Mouse (Mus musculus) lung, adult 2 months (tissue): ENCODE measurements around the gene Aym1. TPM values are rescaled to one million over a fixed set of nuclear protein-coding genes. Genes with fewer than 3 reads are reported as not detected.
A peak's percentile ranks its signal among the peaks of the same experiment; 100 is the strongest.

Source experiments
- DNase-seq: peaks from one replicate; pipeline ENCODE4 v3.0.0; 2022
- H3K4me1 ChIP-seq: fragments of 200-500 bp; 2 replicates; pipeline ENCODE4 v1.6.1; 2011; ENCODE audit warnings: low read length; ENCODE audit not compliant: control insufficient read depth, insufficient read depth
- H3K4me3 ChIP-seq: fragments of 200-500 bp; replicated peaks from 2 replicates; pipeline ENCODE3; 2011; ENCODE audit warnings: low read depth, mild to moderate bottlenecking, control low read depth, low read length; ENCODE audit errors: extremely low read depth
- CTCF ChIP-seq: fragments of 200-500 bp; IDR thresholded peaks from 2 replicates; pipeline ENCODE4 v1.5.1; 2011; ENCODE audit warnings: mild to moderate bottlenecking, low read length, control low read depth; ENCODE audit not compliant: insufficient read depth
- POLR2A ChIP-seq: fragments of 200-500 bp; IDR thresholded peaks from 2 replicates; pipeline ENCODE4 v1.6.1; 2011; ENCODE audit warnings: low read depth, mild to moderate bottlenecking, control low read depth, low read length, borderline replicate concordance; ENCODE audit errors: extremely low read depth
- WGBS: fragments of 180-500 bp; shearing (Covaris S2); methylation state at CpG from one replicate; pipeline ENCODE4 v1.1.7; 2018; 5-methylcytosine and 5-hydroxymethylcytosine counted together
- polyA plus RNA-seq: library from polyadenylated mRNA; depleted of rRNA; stranded (reverse); fragments of >200 nt; gene quantifications from 2 replicates; pipeline ENCODE4 v1.2.3, GENCODE M21; 2012

Aym1 gene
- polyA plus RNA-seq, 1 experiment, result not detected

DNA sequence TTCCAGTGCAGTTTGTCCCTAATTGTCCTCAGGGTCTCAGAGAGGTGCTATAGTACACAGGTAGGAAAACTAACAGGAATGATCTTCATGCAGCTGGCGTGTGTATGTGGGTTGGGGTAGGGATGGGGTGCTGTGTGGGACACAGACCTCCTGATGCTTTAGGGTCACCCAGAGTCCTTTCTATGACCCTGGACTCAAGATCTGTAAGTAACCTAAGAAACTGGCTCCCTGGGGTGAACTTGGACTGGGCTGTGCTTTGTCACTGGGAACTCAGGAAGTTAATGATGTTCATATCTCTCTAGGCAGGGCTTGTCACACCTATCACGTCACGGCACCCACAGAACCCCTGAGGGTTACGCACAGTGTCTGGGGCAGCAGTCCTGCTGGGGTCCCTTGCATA, 15.4 kb downstream of the Aym1 start:
- no peak for DNase-seq
- Histone ChIP-seq H3K4me1 (no peaks in the 10 kb centered on the region), H3K4me3 (no peak overlapping the region)
- WGBS, result 60% methylated on average over 4 of the region's 4 CpGs
- no peak for TF ChIP-seq POLR2A
- no peak for TF ChIP-seq CTCF

DNA sequence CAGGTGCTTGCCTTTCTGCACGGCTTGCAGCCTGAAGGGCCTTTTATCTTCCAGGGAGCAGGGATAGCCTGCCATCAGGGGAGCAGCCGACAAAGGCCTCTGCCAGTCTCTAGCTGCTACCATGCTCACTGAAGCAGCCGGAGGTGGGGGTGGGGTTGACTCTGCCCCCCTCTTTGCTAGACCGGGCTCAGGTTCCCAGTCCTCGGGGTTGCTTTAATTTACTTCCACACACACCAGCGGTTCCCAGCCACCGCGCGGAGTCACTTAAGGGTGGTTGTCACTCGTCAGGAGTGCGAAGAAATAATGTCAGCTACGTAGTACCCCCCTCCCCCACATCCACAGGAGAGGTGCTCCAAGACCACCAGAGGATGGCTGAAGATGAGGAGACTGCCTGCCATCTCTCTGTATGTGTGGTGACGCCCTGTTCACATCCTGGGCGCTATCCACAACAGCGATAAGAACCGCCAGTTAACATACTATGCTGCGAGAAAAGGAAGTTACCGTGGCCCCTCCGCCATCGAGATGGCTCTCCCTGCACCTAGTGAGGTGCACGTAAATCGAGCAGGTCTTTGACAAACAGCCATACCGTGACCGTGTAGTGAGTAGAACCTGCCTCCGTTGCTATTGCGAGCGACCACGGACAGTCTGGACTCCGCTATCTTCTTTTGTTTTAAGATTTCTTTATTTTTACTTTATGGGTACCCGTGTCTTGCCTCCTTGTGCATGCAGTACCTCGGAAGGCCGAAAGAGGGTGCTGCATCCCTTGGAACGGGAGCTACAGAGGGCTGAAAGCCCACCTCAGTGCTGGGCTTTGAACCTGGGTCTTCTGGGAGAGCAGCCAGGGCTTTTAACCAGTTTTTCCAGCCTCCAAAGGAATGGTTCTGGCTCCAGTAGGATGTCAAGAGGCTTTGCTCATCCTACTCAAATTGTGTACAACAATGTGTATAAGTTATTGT, 16.2 kb downstream of the Aym1 start:
- TF ChIP-seq POLR2A (no peak), CTCF (peak; percentile 53)
- WGBS, result 5% methylated on average over 33 of the region's 33 CpGs
- Histone ChIP-seq H3K4me1 (no peaks in the 10 kb centered on the region), H3K4me3 (no peak overlapping the region)
- peak; percentile 7 for DNase-seq

DNA sequence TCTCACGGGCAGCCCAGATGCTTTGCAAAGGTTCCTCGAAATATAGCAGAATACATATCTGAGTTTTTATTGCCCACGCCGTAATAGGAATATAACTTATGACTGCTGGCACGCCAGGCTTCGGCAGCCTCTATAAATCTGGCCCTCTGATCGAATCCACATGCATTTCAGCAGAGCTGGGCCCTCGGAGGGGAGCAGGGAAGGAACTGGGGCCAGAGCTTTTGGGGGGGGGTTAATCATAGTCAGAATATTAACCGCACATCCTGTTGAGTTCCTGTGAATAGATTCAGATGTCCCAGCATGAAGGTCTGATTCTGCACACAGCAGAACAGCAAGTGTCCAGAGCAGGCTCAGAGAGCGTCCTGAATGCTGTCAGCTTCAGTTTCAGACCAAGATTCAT, 17.2 kb downstream of the Aym1 start:
- TF ChIP-seq POLR2A, result no peak
- no peak for TF ChIP-seq CTCF
- 76% methylated on average over 10 of the region's 10 CpGs for WGBS
- no peak for DNase-seq
- no peak overlapping the region for H3K4me3 ChIP-seq
- no peaks in the 10 kb centered on the region for H3K4me1 ChIP-seq

GRCm38 (mm10) chr5:113375783-113376182, 18.7 kb downstream of the Aym1 start:
- TF ChIP-seq CTCF (peak; percentile 4; the same call in 1 of the 2 replicates), POLR2A (no peak)
- DNase-seq, result peak; percentile 21
- 26% methylated on average over 3 of the region's 3 CpGs for WGBS

GRCm38 (mm10) chr5:113376292-113376691, 19.2 kb downstream of the Aym1 start:
- 68% methylated on average over 1 of the region's 1 CpGs for WGBS
- no peak for DNase-seq
- no peaks in the 10 kb centered on the region for H3K4me1 ChIP-seq
- H3K4me3 ChIP-seq, result no peak overlapping the region
- TF ChIP-seq POLR2A, result no peak
- TF ChIP-seq CTCF, result no peak

More at GRCm38 (mm10) chr5:113375783-113376182, 18.7 kb downstream of the Aym1 start:
- Histone ChIP-seq H3K4me1 (no peaks in the 10 kb centered on the region), H3K4me3 (no peak overlapping the region)

- 70% methylated on average over 5 of the region's 5 CpGs for WGBS
- Histone ChIP-seq H3K4me1 (no peaks in the 10 kb centered on the region), H3K4me3 (no peak overlapping the region)
- no peak for TF ChIP-seq CTCF
- no peak for DNase-seq
Observed at GRCm38 (mm10) chr5:113379416-113379815, 22.3 kb downstream of the Aym1 start.

GRCm38 (mm10) chr5:113380553-113380952, 23.5 kb downstream of the Aym1 start:
- WGBS, result 72% methylated on average over 8 of the region's 8 CpGs
- no peak for TF ChIP-seq CTCF
- TF ChIP-seq POLR2A, result no peak
- H3K4me1 ChIP-seq, result no peaks in the 10 kb centered on the region
- DNase-seq, result no peak
- no peak overlapping the region for H3K4me3 ChIP-seq

GRCm38 (mm10) chr5:113382580-113382979, 25.5 kb downstream of the Aym1 start:
- TF ChIP-seq CTCF (no peak), POLR2A (no peak)
- 58% methylated on average over 4 of the region's 4 CpGs for WGBS
- Histone ChIP-seq H3K4me1 (no peaks in the 10 kb centered on the region), H3K4me3 (no peak overlapping the region)
- no peak for DNase-seq

DNA sequence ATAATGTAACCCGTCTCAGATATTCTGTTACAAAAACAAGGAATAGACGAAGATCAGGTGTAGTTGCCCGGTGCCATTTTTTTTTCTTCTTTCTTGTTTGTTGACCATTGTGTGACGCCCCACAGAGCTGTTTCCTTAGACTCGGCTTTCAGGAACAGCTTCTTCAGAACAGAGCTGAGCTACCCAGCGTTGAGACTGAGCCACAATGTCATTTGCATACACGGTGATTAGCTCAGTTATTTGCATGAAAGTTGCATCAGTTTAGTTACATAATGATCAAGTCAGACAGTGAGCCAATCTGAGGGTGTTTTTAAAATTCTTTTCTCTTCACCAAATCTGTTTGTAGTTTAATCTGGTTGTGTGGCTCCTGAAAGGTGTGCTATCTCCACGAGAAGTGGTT, 36.7 kb downstream of the Aym1 start:
- DNase-seq, result no peak
- Histone ChIP-seq H3K4me3 (no peak overlapping the region), H3K4me1 (no peaks in the 10 kb centered on the region)
- WGBS, result 48% methylated on average over 8 of the region's 8 CpGs
- no peak for TF ChIP-seq POLR2A
- no peak for TF ChIP-seq CTCF
